Mouse (Mus musculus) E14TG2a.4 (cell line): ENCODE data around the gene H3f3a.

Experiments used
- CTCF ChIP-seq: conservative IDR thresholded peaks from 2 replicates; pipeline ENCODE4 v1.5.1; 2014; ENCODE audit warnings: low read length
- POU5F1 ChIP-seq: IDR thresholded peaks from 2 replicates; pipeline ENCODE4 v1.6.1; 2014; ENCODE audit warnings: low read length, borderline replicate concordance

DNA sequence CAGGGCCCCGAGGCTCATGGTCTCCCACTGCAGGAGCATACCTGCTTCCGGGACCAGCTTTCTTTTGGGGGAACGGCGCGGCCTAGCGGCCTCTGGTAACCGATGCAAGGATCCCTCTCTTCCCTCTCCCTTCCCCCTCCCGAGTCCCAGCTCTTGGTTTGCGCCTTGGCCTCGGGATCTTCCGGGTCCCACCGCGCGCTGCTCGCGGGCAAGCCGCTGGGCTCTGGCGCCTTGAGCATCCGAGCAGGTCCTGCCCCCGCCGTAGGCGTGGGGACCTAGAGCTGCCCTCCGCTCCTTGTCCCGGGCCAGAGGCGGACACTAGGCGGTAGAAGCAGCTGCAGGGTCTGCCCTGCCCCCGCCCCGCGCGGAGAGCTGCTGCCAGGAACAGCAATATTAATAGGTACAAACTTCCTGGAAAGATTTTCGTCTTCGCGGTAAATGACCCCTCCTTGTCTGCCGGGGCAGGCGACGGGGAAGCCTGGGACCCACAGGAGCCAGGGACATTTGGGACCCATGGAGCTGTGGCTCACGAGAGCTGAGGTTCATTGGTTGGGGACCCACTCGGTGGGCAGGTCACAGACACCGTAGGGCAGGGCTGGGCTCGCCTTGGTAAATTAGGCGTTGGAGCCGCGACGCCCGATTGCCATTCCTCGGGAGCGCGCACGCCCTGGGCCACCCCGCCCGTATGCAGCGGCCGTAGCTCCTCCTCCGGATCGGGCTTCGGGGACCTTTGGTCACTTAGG is 35.9 kb downstream of the H3f3a start:
- TF ChIP-seq CTCF (peak; percentile 23), POU5F1 (no peak)
